ENCODE assay signal across 1 mouse cellular context in the genomic region with DNA sequence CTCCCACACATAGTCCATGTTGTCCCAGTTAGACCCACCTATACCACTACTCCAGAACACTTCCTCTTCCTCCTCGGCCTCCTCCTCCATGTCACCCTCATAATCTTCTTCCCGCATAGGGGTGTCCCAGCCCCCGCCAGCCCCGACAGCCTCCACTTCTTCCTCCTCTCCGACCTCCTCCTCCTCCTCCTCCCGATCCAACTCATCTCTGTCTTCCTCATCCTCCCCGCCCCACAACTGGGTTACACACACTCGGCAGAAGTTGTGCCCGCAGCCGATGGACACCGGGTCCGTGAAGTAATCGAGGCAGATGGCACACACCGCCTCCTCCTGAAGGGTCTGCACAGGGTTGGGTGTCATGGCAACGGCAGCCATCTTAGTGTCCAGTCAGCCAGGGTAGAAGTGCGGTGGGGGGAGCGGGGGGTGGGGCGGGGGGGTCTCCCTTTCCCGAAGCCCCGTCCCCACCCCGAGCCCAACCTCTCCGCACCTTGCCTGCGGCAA.
TF ChIP-seq lines count a peak whose summit lies in the region.

No protein-coding gene starts in this region.

TF ChIP-seq in C2C12, 6 proteins besides CTCF, POLR2A, EP300 and RAD21 (continued from another document):
- TF ChIP-seq MYOG (IDR thresholded peaks at IDR 0.05; ENCODE audit: control insufficient read depth, extremely low read depth, insufficient read length) (no peak), CEBPB (IDR thresholded peaks at IDR 0.05; ENCODE audit: low read depth) (no peak)
TF ChIP-seq in C2C12: peak in this region for 0.
